Mouse (Mus musculus): ENCODE data around the gene Hbb-bt. TPM values are rescaled to one million over a fixed set of nuclear protein-coding genes. Genes with fewer than 3 reads are reported as not detected.
"Not testable (repeated sequence)": the region's sequence is repeated elsewhere in the genome, so short reads cannot be mapped to it uniquely, and the experiment has no call there.

Gene Hbb-bt
- polyA plus RNA-seq, 1 experiment from 2014 or later, result 43,947 TPM

- Histone ChIP-seq H3K36me3 (ENCODE audit: control insufficient read depth, insufficient read depth) (no peaks in the 10 kb centered on the region), H3K4me3 (ENCODE audit: low read depth, low read length) (no peak within 1 kb of the TSS), H3K4me1 (ENCODE audit: control insufficient read depth, low read depth, low read length) (no peaks in the 10 kb centered on the region; the same call in 1 of the 2 replicates), H3K4me2 (ENCODE audit: low read depth, low read length) (no peak within 1 kb of the TSS), H3K9ac (ENCODE audit: low read depth, low read length) (no peak within 1 kb of the TSS), H3K27me3 (ENCODE audit: control insufficient read depth, insufficient read depth, low read depth, low read length) (no peaks in the 10 kb centered on the region), H3K27ac (ENCODE audit: low read length) (no peak within 1 kb of the TSS), H3K9me3 (replicated peaks; ENCODE audit: control insufficient read depth, low read length) (no peaks in the 10 kb centered on the region)
- 48% methylated on average over 3 of the region's 3 CpGs for WGBS (ENCODE audit: insufficient replicate concordance)
- ATAC-seq (ENCODE audit: low read depth), result no peak
Observed at GRCm38 (mm10) chr7:103791721-103792120, 22.1 kb downstream of the Hbb-bt start, which contains the start of gene Olfr67. TSS of gene Olfr67 (minus strand) at chr7:103791821.

DNA sequence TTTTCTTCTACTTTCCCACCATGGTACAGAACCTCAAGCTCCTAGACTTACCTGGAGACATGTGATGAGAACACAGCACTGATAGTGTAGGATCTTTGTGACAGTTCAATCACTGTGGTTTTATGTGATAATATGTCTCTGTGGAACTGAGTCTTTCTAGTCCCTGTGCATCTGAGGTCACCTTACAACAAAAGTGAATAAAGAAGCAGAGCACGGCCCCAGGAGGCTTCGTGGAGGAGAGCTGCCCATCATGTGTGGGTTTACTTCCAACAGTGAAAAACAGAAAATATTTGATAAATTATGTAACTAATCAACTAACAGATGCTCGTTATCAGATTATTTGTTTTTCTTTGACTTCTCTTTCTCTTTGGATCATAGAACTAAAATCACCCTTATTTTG, 34.2 kb downstream of the Hbb-bt start, which contains the start of gene Olfr68:
Olfr68 (minus strand) TSS at position 101 of the 400 bp plus-strand sequence.
- Histone ChIP-seq H3K4me1 (ENCODE audit: control insufficient read depth, low read depth, low read length) (no peaks in the 10 kb centered on the region), H3K4me2 (ENCODE audit: low read depth, low read length) (no peak within 1 kb of the TSS), H3K4me3 (ENCODE audit: low read depth, low read length) (no peak within 1 kb of the TSS), H3K9ac (ENCODE audit: low read depth, low read length) (no peak within 1 kb of the TSS), H3K27ac (ENCODE audit: low read length) (no peak within 1 kb of the TSS), H3K36me3 (ENCODE audit: control insufficient read depth, insufficient read depth) (no peaks in the 10 kb centered on the region), H3K9me3 (replicated peaks; ENCODE audit: control insufficient read depth, low read length) (no peaks in the 10 kb centered on the region), H3K27me3 (ENCODE audit: control insufficient read depth, insufficient read depth, low read depth, low read length) (no peaks in the 10 kb centered on the region)
- WGBS (ENCODE audit: insufficient replicate concordance), result 73% methylated on average over 3 of the region's 3 CpGs
- no peak for ATAC-seq (ENCODE audit: low read depth)

- H3K27me3 ChIP-seq (ENCODE audit: control insufficient read depth, insufficient read depth, low read depth, low read length); H3K9me3 ChIP-seq (replicated peaks; ENCODE audit: control insufficient read depth, low read length); H3K36me3 ChIP-seq (ENCODE audit: control insufficient read depth, insufficient read depth); H3K9ac ChIP-seq (ENCODE audit: low read depth, low read length); H3K4me3 ChIP-seq (ENCODE audit: low read depth, low read length); H3K4me2 ChIP-seq (ENCODE audit: low read depth, low read length); H3K4me1 ChIP-seq (ENCODE audit: control insufficient read depth, low read depth, low read length); H3K27ac ChIP-seq (ENCODE audit: low read length): not testable (repeated sequence)
- peak; percentile 76 for ATAC-seq (ENCODE audit: low read depth)
- WGBS (ENCODE audit: insufficient replicate concordance), result 48% methylated on average over 4 of the region's 4 CpGs
Observed at GRCm38 (mm10) chr7:103777652-103778051, 36.1 kb downstream of the Hbb-bt start.

DNA sequence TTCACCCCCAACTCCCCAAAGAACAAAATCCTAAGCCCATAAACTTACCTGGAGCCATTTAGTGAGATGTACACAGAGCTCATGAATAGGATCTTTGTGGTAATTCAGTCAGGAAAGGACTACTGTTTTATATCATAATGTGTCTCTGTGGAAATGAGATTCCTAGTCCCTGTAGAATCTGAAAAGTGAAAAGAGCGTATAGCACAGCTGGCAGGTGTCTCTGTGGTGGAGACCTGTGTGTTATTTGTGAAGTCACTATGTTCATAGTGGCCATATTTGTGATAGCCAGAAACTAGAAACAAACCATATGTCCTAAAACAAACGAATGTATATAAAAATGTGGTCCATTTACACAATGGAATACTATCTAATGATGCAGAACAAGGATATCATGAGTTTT, 42.3 kb downstream of the Hbb-bt start, which contains the start of gene Olfr69:
Olfr69 (minus strand) TSS at position 101 of the 400 bp plus-strand sequence.
- Histone ChIP-seq H3K4me2 (ENCODE audit: low read depth, low read length) (no peak within 1 kb of the TSS), H3K36me3 (ENCODE audit: control insufficient read depth, insufficient read depth) (no peaks in the 10 kb centered on the region), H3K4me1 (ENCODE audit: control insufficient read depth, low read depth, low read length) (no peaks in the 10 kb centered on the region), H3K9me3 (replicated peaks; ENCODE audit: control insufficient read depth, low read length) (no peaks in the 10 kb centered on the region), H3K4me3 (ENCODE audit: low read depth, low read length) (no peak within 1 kb of the TSS), H3K27me3 (ENCODE audit: control insufficient read depth, insufficient read depth, low read depth, low read length) (no peaks in the 10 kb centered on the region), H3K27ac (ENCODE audit: low read length) (no peak within 1 kb of the TSS), H3K9ac (ENCODE audit: low read depth, low read length) (no peak within 1 kb of the TSS)
- ATAC-seq (ENCODE audit: low read depth), result no peak
- whole genome bisulfite sequencing (ENCODE audit: insufficient replicate concordance), result 66% methylated on average over 2 of the region's 2 CpGs

- not testable (repeated sequence) for H3K9ac ChIP-seq (ENCODE audit: low read depth, low read length); H3K4me2 ChIP-seq (ENCODE audit: low read depth, low read length); H3K4me1 ChIP-seq (ENCODE audit: control insufficient read depth, low read depth, low read length); H3K9me3 ChIP-seq (replicated peaks; ENCODE audit: control insufficient read depth, low read length); H3K4me3 ChIP-seq (ENCODE audit: low read depth, low read length); H3K27ac ChIP-seq (ENCODE audit: low read length); H3K27me3 ChIP-seq (ENCODE audit: control insufficient read depth, insufficient read depth, low read depth, low read length); H3K36me3 ChIP-seq (ENCODE audit: control insufficient read depth, insufficient read depth)
- 24% methylated on average over 3 of the region's 6 CpGs for whole genome bisulfite sequencing (ENCODE audit: insufficient replicate concordance)
- ATAC-seq (ENCODE audit: low read depth), result peak; percentile 47
Observed at GRCm38 (mm10) chr7:103767687-103768086, 46.1 kb downstream of the Hbb-bt start.

Other genes with a start within 250 kb of the Hbb-bt start
- not detected in 2 replicates for gene Olfr616, start 244.9 kb downstream of the Hbb-bt start, polyA plus RNA-seq (2015; fragmentation: Nextera tagmentation; extraction: Ambion mirVana)
- not detected in 2 replicates for gene Olfr617, start 240.9 kb downstream of the Hbb-bt start, polyA plus RNA-seq (2015; fragmentation: Nextera tagmentation; extraction: Ambion mirVana)
- not detected in 2 replicates for gene Olfr618, start 223.9 kb downstream of the Hbb-bt start, polyA plus RNA-seq (2015; fragmentation: Nextera tagmentation; extraction: Ambion mirVana)
- gene Olfr619, start 213.4 kb downstream of the Hbb-bt start, polyA plus RNA-seq (2015; fragmentation: Nextera tagmentation; extraction: Ambion mirVana), result not detected in 2 replicates
- not detected in 2 replicates for gene Olfr620, start 201.5 kb downstream of the Hbb-bt start, polyA plus RNA-seq (2015; fragmentation: Nextera tagmentation; extraction: Ambion mirVana)
- not detected in 2 replicates for gene Olfr622, start 171.3 kb downstream of the Hbb-bt start, polyA plus RNA-seq (2015; fragmentation: Nextera tagmentation; extraction: Ambion mirVana)
- gene Olfr623, start 150.3 kb downstream of the Hbb-bt start, polyA plus RNA-seq (2015; fragmentation: Nextera tagmentation; extraction: Ambion mirVana), result not detected in 2 replicates
- 0.02 TPM in 2 replicates for gene Olfr624, start 142.8 kb downstream of the Hbb-bt start, polyA plus RNA-seq (2015; fragmentation: Nextera tagmentation; extraction: Ambion mirVana)
- gene Olfr625-ps1, start 131.3 kb downstream of the Hbb-bt start, polyA plus RNA-seq (2015; fragmentation: Nextera tagmentation; extraction: Ambion mirVana), result not detected in 2 replicates
- not detected in 2 replicates for gene Olfr243, start 99.3 kb downstream of the Hbb-bt start, polyA plus RNA-seq (2015; fragmentation: Nextera tagmentation; extraction: Ambion mirVana)
- not detected in 2 replicates for gene Olfr628, start 83.6 kb downstream of the Hbb-bt start, polyA plus RNA-seq (2015; fragmentation: Nextera tagmentation; extraction: Ambion mirVana)
- gene Olfr629, start 69.1 kb downstream of the Hbb-bt start, polyA plus RNA-seq (2015; fragmentation: Nextera tagmentation; extraction: Ambion mirVana), result 0.07 TPM in 1 of 2 replicates, not detected in the other
- gene Olfr630, start 56.7 kb downstream of the Hbb-bt start, polyA plus RNA-seq (2015; fragmentation: Nextera tagmentation; extraction: Ambion mirVana), result not detected in 2 replicates
- gene Olfr69, start 42.4 kb downstream of the Hbb-bt start, polyA plus RNA-seq (2015; fragmentation: Nextera tagmentation; extraction: Ambion mirVana), result not detected in 2 replicates
- not detected in 2 replicates for gene Olfr68, start 34.3 kb downstream of the Hbb-bt start, polyA plus RNA-seq (2015; fragmentation: Nextera tagmentation; extraction: Ambion mirVana)
- not detected in 2 replicates for gene Olfr67, start 22.2 kb downstream of the Hbb-bt start, polyA plus RNA-seq (2015; fragmentation: Nextera tagmentation; extraction: Ambion mirVana)
- gene Hbb-bs, start 14.1 kb upstream of the Hbb-bt start, polyA plus RNA-seq (2015; fragmentation: Nextera tagmentation; extraction: Ambion mirVana), result 113,562 and 115,549 TPM in 2 replicates
- 0.22 TPM in 1 of 2 replicates, not detected in the other for gene Hbb-bh2, start 26.5 kb upstream of the Hbb-bt start, polyA plus RNA-seq (2015; fragmentation: Nextera tagmentation; extraction: Ambion mirVana)
- 24.9 and 31.8 TPM in 2 replicates for gene Hbb-bh1, start 29.2 kb upstream of the Hbb-bt start, polyA plus RNA-seq (2015; fragmentation: Nextera tagmentation; extraction: Ambion mirVana)
- gene Hbb-y, start 39.2 kb upstream of the Hbb-bt start, polyA plus RNA-seq (2015; fragmentation: Nextera tagmentation; extraction: Ambion mirVana), result 114 and 115 TPM in 2 replicates
- gene Olfr66, start 72.3 kb upstream of the Hbb-bt start, polyA plus RNA-seq (2015; fragmentation: Nextera tagmentation; extraction: Ambion mirVana), result not detected in 2 replicates
- not detected in 2 replicates for gene Olfr64, start 80.5 kb upstream of the Hbb-bt start, polyA plus RNA-seq (2015; fragmentation: Nextera tagmentation; extraction: Ambion mirVana)
- not detected in 2 replicates for gene Olfr65, start 89.5 kb upstream of the Hbb-bt start, polyA plus RNA-seq (2015; fragmentation: Nextera tagmentation; extraction: Ambion mirVana)
- 0.13 TPM in 1 of 2 replicates, not detected in the other for gene Olfr631, start 114.8 kb upstream of the Hbb-bt start, polyA plus RNA-seq (2015; fragmentation: Nextera tagmentation; extraction: Ambion mirVana)
- 0.18 and 0.29 TPM in 2 replicates for gene Olfr632, start 120.4 kb upstream of the Hbb-bt start, polyA plus RNA-seq (2015; fragmentation: Nextera tagmentation; extraction: Ambion mirVana)
- not detected in 2 replicates for gene Olfr633, start 130.4 kb upstream of the Hbb-bt start, polyA plus RNA-seq (2015; fragmentation: Nextera tagmentation; extraction: Ambion mirVana)
- not detected in 2 replicates for gene Olfr635, start 157.2 kb upstream of the Hbb-bt start, polyA plus RNA-seq (2015; fragmentation: Nextera tagmentation; extraction: Ambion mirVana)
- gene Olfr638, start 184.8 kb upstream of the Hbb-bt start, polyA plus RNA-seq (2015; fragmentation: Nextera tagmentation; extraction: Ambion mirVana), result not detected in 2 replicates
- gene Olfr639, start 203.3 kb upstream of the Hbb-bt start, polyA plus RNA-seq (2015; fragmentation: Nextera tagmentation; extraction: Ambion mirVana), result not detected in 2 replicates
- gene Olfr640, start 211.6 kb upstream of the Hbb-bt start, polyA plus RNA-seq (2015; fragmentation: Nextera tagmentation; extraction: Ambion mirVana), result not detected in 2 replicates
- not detected in 2 replicates for gene Olfr641, start 221.4 kb upstream of the Hbb-bt start, polyA plus RNA-seq (2015; fragmentation: Nextera tagmentation; extraction: Ambion mirVana)
- gene Olfr642, start 238.7 kb upstream of the Hbb-bt start, polyA plus RNA-seq (2015; fragmentation: Nextera tagmentation; extraction: Ambion mirVana), result not detected in 2 replicates
- gene 4930516K23Rik, start 247.4 kb upstream of the Hbb-bt start, polyA plus RNA-seq (2015; fragmentation: Nextera tagmentation; extraction: Ambion mirVana), result not detected in 2 replicates